Mouse (Mus musculus): ENCODE results near the gene Dnah2.

- no peak for TF ChIP-seq EP300 (IDR thresholded peaks at IDR 0.05; ENCODE audit: low read length)
- no peak for TF ChIP-seq ZC3H11A (IDR thresholded peaks at IDR 0.05; ENCODE audit: low read depth, low read length)
- no peak for TF ChIP-seq ETS1 (conservative IDR thresholded peaks at IDR 0.05; ENCODE audit: low read depth, low read length)
- TF ChIP-seq CTCF (conservative IDR thresholded peaks at IDR 0.05 in 1 of 2, IDR thresholded peaks at IDR 0.05 in 1 of 2; ENCODE audit: low read depth in 2 of 2, low read length in 2 of 2), result no peak
- TF ChIP-seq RCOR1 (conservative IDR thresholded peaks at IDR 0.05; ENCODE audit: low read depth, low read length), result no peak
- no peak for TF ChIP-seq POLR2A (IDR thresholded peaks at IDR 0.05; ENCODE audit: low read depth, low read length)
- TF ChIP-seq E2F4 (IDR thresholded peaks at IDR 0.05; ENCODE audit: insufficient replicate concordance, low read depth, low read length), result no peak
- TF ChIP-seq HCFC1 (IDR thresholded peaks at IDR 0.05; ENCODE audit: low read depth, low read length), result no peak
- no peak for TF ChIP-seq NELFE (IDR thresholded peaks at IDR 0.05; ENCODE audit: low read depth, low read length)
These were observed 163.9 kb downstream of the Dnah2 start for GRCm38 (mm10) chr11:69384979-69385378.
